Mouse (Mus musculus) forebrain, embryonic 13.5 days (tissue): ENCODE measurements around the gene Hnrnpul1. TPM values are rescaled to one million over a fixed set of nuclear protein-coding genes. Genes with fewer than 3 reads are reported as not detected.

Experiments
- ATAC-seq: fragments of 200-750 bp; cut with Nextera tagmentation; 2 replicates; pipeline ENCODE4 v1.8.0; 2017
- H3K27ac ChIP-seq: fragments of 300-500 bp; sonication (generic); 2 replicates; pipeline ENCODE4 v1.5.1; 2015; ENCODE audit warnings: inconsistent platforms, mild to moderate bottlenecking, moderate library complexity
- H3K27me3 ChIP-seq: fragments of 300-500 bp; sonication (generic); 2 replicates; pipeline ENCODE4 v1.6.1; 2015; ENCODE audit warnings: mild to moderate bottlenecking, inconsistent platforms
- H3K36me3 ChIP-seq: fragments of 300-500 bp; sonication (generic); 2 replicates; pipeline ENCODE4 v1.6.1; 2015; ENCODE audit warnings: mild to moderate bottlenecking, inconsistent platforms; ENCODE audit not compliant: poor library complexity, severe bottlenecking
- H3K4me1 ChIP-seq: fragments of 300-500 bp; sonication (generic); 2 replicates; pipeline ENCODE4 v1.6.1; 2015; ENCODE audit warnings: inconsistent platforms
- H3K4me2 ChIP-seq: fragments of 300-500 bp; sonication (generic); 2 replicates; pipeline ENCODE4 v1.6.1; 2015; ENCODE audit warnings: inconsistent platforms, mild to moderate bottlenecking, moderate library complexity
- H3K4me3 ChIP-seq: fragments of 300-500 bp; sonication (generic); 2 replicates; pipeline ENCODE4 v1.5.1; 2015; ENCODE audit warnings: mild to moderate bottlenecking, inconsistent platforms
- H3K9ac ChIP-seq: fragments of 300-500 bp; sonication (generic); 2 replicates; pipeline ENCODE4 v1.6.1; 2015; ENCODE audit warnings: mild to moderate bottlenecking, inconsistent platforms
- H3K9me3 ChIP-seq: fragments of 300-500 bp; sonication (generic); replicated peaks from 2 replicates; pipeline ENCODE4 v1.6.1; 2016; ENCODE audit warnings: inconsistent platforms
- WGBS: fragments of 180-500 bp; shearing (Covaris S2); methylation state at CpG from one replicate; pipeline ENCODE4 v1.1.7; 2015; 5-methylcytosine and 5-hydroxymethylcytosine counted together
- polyA plus RNA-seq: library from polyadenylated mRNA; unstranded; fragments of >200 nt; fragmentation: Nextera tagmentation; extraction: Ambion mirVana; gene quantifications from 2 replicates; pipeline ENCODE4 v1.2.1, GENCODE M21; 2015

Hnrnpul1 gene
- polyA plus RNA-seq, 1 experiment from 2014 or later = 65.0 TPM

- no peaks in the 10 kb centered on the region for H3K9me3 ChIP-seq
- peak within 1 kb of the TSS; percentile 65 for H3K27ac ChIP-seq
- no peaks in the 10 kb centered on the region for H3K27me3 ChIP-seq
- H3K4me3 ChIP-seq = peak within 1 kb of the TSS; percentile 47
- WGBS = under 1% methylated on average over 27 of the region's 30 CpGs
- H3K36me3 ChIP-seq = 0 out of 2 replicates have a peak, but pooled peaks cover 4% of the 10 kb centered on the region
- peak; percentile 87 for ATAC-seq
- H3K4me1 ChIP-seq = peaks cover 27% of the 10 kb centered on the region
- H3K4me2 ChIP-seq = peak within 1 kb of the TSS; percentile 78
- H3K9ac ChIP-seq = peak within 1 kb of the TSS; percentile 68
Measured at GRCm38 (mm10) chr7:25788220-25789128, 33.9 kb upstream of the Hnrnpul1 start, which contains the start of gene Axl. Gene Axl, minus strand, starts transcription at chr7:25788705.

- Histone ChIP-seq H3K27me3 (no peaks in the 10 kb centered on the region), H3K4me3 (peak overlapping the region; percentile 47), H3K9ac (peak overlapping the region; percentile 68), H3K4me2 (peak overlapping the region; percentile 78), H3K9me3 (no peaks in the 10 kb centered on the region), H3K27ac (peak overlapping the region; percentile 65), H3K4me1 (peaks cover 27% of the 10 kb centered on the region), H3K36me3 (peaks cover 4% of the 10 kb centered on the region; the same call in 1 of the 2 replicates)
- 20% methylated on average over 9 of the region's 9 CpGs for WGBS
- peak; percentile 51; the same call in 1 of the 2 replicates for ATAC-seq
Measured at GRCm38 (mm10) chr7:25787456-25788219, 33.1 kb upstream of the Hnrnpul1 start.

GRCm38 (mm10) chr7:25786974-25787373, 32.4 kb upstream of the Hnrnpul1 start:
- WGBS = 81% methylated on average over 4 of the region's 4 CpGs
- Histone ChIP-seq H3K4me3 (peak overlapping the region; percentile 47; the same call in 1 of the 2 replicates), H3K4me2 (peak overlapping the region; percentile 78), H3K4me1 (peaks cover 31% of the 10 kb centered on the region), H3K9ac (peak overlapping the region; percentile 40), H3K27ac (no peak overlapping the region), H3K36me3 (peaks cover 4% of the 10 kb centered on the region; the same call in 1 of the 2 replicates), H3K9me3 (no peaks in the 10 kb centered on the region), H3K27me3 (no peaks in the 10 kb centered on the region)
- ATAC-seq = no peak

- no peaks in the 10 kb centered on the region for H3K27me3 ChIP-seq
- no peaks in the 10 kb centered on the region for H3K9me3 ChIP-seq
- H3K4me1 ChIP-seq = peaks cover 42% of the 10 kb centered on the region
- H3K9ac ChIP-seq = no peak overlapping the region
- H3K36me3 ChIP-seq = peaks cover 4% of the 10 kb centered on the region; the same call in 1 of the 2 replicates
- no peak overlapping the region for H3K4me2 ChIP-seq
- no peak for ATAC-seq
- no peak overlapping the region for H3K27ac ChIP-seq
- 74% methylated on average over 4 of the region's 4 CpGs for WGBS
- no peak overlapping the region for H3K4me3 ChIP-seq
Measured at GRCm38 (mm10) chr7:25785752-25786151, 31.2 kb upstream of the Hnrnpul1 start.

GRCm38 (mm10) chr7:25784808-25785207, 30.3 kb upstream of the Hnrnpul1 start:
- 33% methylated on average over 1 of the region's 1 CpGs for whole genome bisulfite sequencing

GRCm38 (mm10) chr7:25783746-25784145, 29.2 kb upstream of the Hnrnpul1 start:
- no peaks in the 10 kb centered on the region for H3K27me3 ChIP-seq
- no peak overlapping the region for H3K27ac ChIP-seq
- no peak for ATAC-seq
- H3K4me2 ChIP-seq = no peak overlapping the region
- no peak overlapping the region for H3K4me3 ChIP-seq
- WGBS = 79% methylated on average over 8 of the region's 8 CpGs
- H3K9me3 ChIP-seq = no peaks in the 10 kb centered on the region
- H3K4me1 ChIP-seq = peaks cover 36% of the 10 kb centered on the region
- H3K36me3 ChIP-seq = peaks cover 5% of the 10 kb centered on the region
- H3K9ac ChIP-seq = no peak overlapping the region

More at GRCm38 (mm10) chr7:25784808-25785207, 30.3 kb upstream of the Hnrnpul1 start:
- peaks cover 4% of the 10 kb centered on the region; the same call in 1 of the 2 replicates for H3K36me3 ChIP-seq
- no peak overlapping the region for H3K27ac ChIP-seq
- ATAC-seq = no peak
- H3K4me1 ChIP-seq = peaks cover 42% of the 10 kb centered on the region
- H3K27me3 ChIP-seq = no peaks in the 10 kb centered on the region
- no peak overlapping the region for H3K4me2 ChIP-seq
- no peak overlapping the region for H3K4me3 ChIP-seq
- H3K9me3 ChIP-seq = no peaks in the 10 kb centered on the region
- H3K9ac ChIP-seq = no peak overlapping the region

- no peak overlapping the region for H3K9ac ChIP-seq
- peaks cover 26% of the 10 kb centered on the region for H3K4me1 ChIP-seq
- no peaks in the 10 kb centered on the region for H3K9me3 ChIP-seq
- H3K4me3 ChIP-seq = no peak overlapping the region
- H3K27ac ChIP-seq = no peak overlapping the region
- WGBS = 83% methylated on average over 6 of the region's 6 CpGs
- peaks cover 13% of the 10 kb centered on the region for H3K36me3 ChIP-seq
- H3K4me2 ChIP-seq = no peak overlapping the region
- H3K27me3 ChIP-seq = no peaks in the 10 kb centered on the region
- ATAC-seq = no peak
Measured at GRCm38 (mm10) chr7:25782744-25783143, 28.2 kb upstream of the Hnrnpul1 start.

- Histone ChIP-seq H3K4me3 (peak overlapping the region; percentile 26; the same call in 1 of the 2 replicates), H3K4me2 (peak overlapping the region; percentile 56), H3K36me3 (peaks cover 13% of the 10 kb centered on the region), H3K9ac (peak overlapping the region; percentile 45), H3K9me3 (no peaks in the 10 kb centered on the region), H3K27me3 (no peaks in the 10 kb centered on the region), H3K27ac (no peak overlapping the region), H3K4me1 (peaks cover 19% of the 10 kb centered on the region)
- 48% methylated on average over 11 of the region's 11 CpGs for WGBS
- peak; percentile 28; the same call in 1 of the 2 replicates for ATAC-seq
Measured at GRCm38 (mm10) chr7:25781937-25782610, 27.5 kb upstream of the Hnrnpul1 start.

- WGBS = 25% methylated on average over 25 of the region's 33 CpGs
- ATAC-seq = peak; percentile 68; the same call in 1 of the 2 replicates
- peak overlapping the region; percentile 26 for H3K4me3 ChIP-seq
- H3K27me3 ChIP-seq = no peaks in the 10 kb centered on the region
- H3K4me2 ChIP-seq = peak overlapping the region; percentile 56
- peaks cover 16% of the 10 kb centered on the region for H3K4me1 ChIP-seq
- no peaks in the 10 kb centered on the region for H3K9me3 ChIP-seq
- H3K27ac ChIP-seq = 0 out of 2 replicates have a peak overlapping the region, but pooled peaks have one; percentile 27
- peak overlapping the region; percentile 45 for H3K9ac ChIP-seq
- H3K36me3 ChIP-seq = peaks cover 17% of the 10 kb centered on the region
Measured at GRCm38 (mm10) chr7:25781321-25781936, 26.9 kb upstream of the Hnrnpul1 start.

GRCm38 (mm10) chr7:25780753-25781152, 26.2 kb upstream of the Hnrnpul1 start:
- no peak for ATAC-seq
- H3K4me1 ChIP-seq = peaks cover 16% of the 10 kb centered on the region
- no peak overlapping the region for H3K4me2 ChIP-seq
- WGBS = 61% methylated on average over 4 of the region's 4 CpGs
- no peak overlapping the region for H3K9ac ChIP-seq
- peaks cover 24% of the 10 kb centered on the region for H3K36me3 ChIP-seq
- H3K27ac ChIP-seq = 0 out of 2 replicates have a peak overlapping the region, but pooled peaks have one; percentile 12
- no peaks in the 10 kb centered on the region for H3K9me3 ChIP-seq
- H3K27me3 ChIP-seq = no peaks in the 10 kb centered on the region
- H3K4me3 ChIP-seq = no peak overlapping the region

GRCm38 (mm10) chr7:25780021-25780420, 25.5 kb upstream of the Hnrnpul1 start:
- 91% methylated on average over 5 of the region's 5 CpGs for WGBS

More at GRCm38 (mm10) chr7:25780021-25780420, 25.5 kb upstream of the Hnrnpul1 start:
- no peak overlapping the region for H3K4me2 ChIP-seq
- H3K4me1 ChIP-seq = peaks cover 16% of the 10 kb centered on the region
- no peak overlapping the region for H3K4me3 ChIP-seq
- H3K36me3 ChIP-seq = peaks cover 25% of the 10 kb centered on the region
- no peak overlapping the region for H3K9ac ChIP-seq
- no peaks in the 10 kb centered on the region for H3K27me3 ChIP-seq
- H3K27ac ChIP-seq = no peak overlapping the region
- no peaks in the 10 kb centered on the region for H3K9me3 ChIP-seq
- no peak for ATAC-seq
